Mouse (Mus musculus) activated CD4-positive, CD25-positive, alpha-beta regulatory T cell, adult 4 months (primary cell): ENCODE results near the gene Itprid1. TPM values are rescaled to one million over a fixed set of nuclear protein-coding genes. Genes with fewer than 3 reads are reported as not detected.

ENCODE experiments used
- ATAC-seq: one replicate; pipeline ENCODE4 v1.8.0; 2017
- polyA plus RNA-seq, 2 experiments: library from polyadenylated mRNA; unstranded; fragments of 100-300 nt; shearing (Covaris generic); gene quantifications; one replicate each; pipeline ENCODE4 v1.2.1; 2017

The Itprid1 gene
- not detected for polyA plus RNA-seq

DNA sequence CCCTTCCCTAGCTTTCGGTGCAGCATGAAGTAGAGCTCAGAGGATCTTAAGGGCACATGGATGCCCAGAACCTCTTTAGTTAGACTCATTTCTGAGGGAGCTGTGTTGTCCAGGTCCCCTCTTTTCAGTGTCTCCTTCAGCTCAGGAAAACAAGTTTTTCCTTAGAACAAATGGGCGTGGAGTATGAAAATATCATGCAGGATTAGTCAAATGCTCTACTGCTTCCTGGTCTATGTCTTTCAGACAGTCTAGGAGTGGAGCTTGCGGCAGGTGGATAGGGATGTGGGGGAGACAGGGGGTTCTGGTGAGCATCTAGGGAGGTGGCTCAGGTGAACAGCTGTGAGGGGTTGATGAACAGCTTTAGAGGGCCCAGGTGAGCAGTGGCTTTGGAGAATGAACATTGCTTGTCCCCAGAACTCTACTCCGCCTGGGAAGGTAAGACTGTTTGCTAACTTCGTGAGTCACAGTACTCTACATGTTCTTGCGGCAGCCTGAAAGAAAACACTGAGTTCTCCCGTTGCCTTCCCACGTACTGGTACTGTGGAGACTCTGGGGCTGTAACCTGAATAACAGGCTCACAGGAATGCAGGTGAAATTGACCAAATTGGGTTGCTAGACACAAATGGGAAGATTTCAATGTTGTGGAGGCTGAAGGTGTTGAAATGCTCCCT lies at the start of gene Itprid1:
Gene Itprid1 (plus strand): TSS at position 246 of the 671 bp plus-strand sequence.
- no peak for ATAC-seq

DNA sequence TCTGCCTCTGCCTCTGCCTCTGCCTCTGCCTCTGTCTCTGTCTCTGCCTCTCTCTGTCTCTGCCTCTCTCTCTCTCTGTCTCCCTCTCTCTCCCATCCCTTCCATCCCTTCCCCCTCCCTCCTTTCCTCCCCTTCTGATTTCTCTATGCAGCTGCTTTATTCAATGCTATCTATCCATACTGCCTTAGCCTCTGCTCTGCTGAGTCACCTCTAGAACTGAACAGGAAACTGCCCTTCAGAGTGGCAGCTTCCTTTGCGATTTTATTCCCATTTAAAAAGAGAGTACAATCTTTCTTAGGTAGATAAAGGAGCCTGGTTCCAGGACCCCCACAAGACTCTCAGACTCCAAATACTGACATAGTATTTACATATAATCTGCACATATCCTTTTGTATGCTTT lies 47.1 kb upstream of the Itprid1 start:
- no peak for ATAC-seq

DNA sequence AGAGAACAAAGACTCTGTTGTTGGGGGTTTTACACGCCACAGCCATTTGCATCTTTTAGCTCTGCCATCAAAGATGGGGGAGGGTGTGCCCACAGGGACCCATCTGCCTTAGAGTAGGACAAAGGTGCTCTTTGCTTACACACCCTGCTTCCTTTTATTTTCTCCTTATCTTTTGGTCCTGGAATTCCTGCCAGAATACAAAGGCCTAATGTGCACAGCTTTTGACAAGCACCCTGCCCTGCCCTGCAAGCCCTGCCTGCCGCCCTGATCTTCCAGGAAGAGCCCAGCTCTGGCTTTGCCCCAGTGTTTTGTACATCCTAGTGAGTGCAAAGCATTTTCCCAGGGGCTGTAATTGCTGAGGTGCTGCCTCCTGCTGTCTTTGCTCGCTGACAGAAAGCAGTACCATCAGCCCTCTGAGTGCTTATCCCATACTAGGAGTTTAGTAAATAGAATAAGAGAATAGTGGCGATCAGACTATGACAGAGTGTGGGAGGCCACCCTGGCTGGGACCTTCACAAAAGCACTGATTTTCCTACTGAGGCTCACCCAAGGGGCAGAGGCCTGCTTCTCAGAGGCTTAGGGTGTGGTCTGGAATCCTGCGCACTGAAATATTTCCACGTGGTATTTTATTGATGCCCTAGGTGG lies 44.7 kb upstream of the Itprid1 start:
- no peak for ATAC-seq

DNA sequence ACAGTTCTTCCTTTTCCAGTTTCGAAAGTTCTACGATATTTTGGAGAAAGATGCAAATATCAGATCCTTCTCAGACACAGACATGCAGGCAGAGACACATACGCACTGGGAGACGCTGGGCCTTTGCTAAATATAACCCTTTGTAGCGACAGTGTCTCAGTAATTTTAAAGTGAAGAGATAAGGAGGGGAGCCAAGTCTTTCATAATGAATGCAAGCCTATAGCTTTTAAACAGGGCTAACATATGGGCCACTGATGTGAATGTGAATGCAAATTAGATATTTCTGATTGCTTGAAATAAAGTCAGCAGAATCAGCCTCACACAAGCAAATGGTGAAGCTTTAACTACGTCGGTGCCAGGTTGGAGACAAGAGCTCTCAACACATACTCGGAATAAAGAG lies 44.2 kb upstream of the Itprid1 start:
- no peak for ATAC-seq

DNA sequence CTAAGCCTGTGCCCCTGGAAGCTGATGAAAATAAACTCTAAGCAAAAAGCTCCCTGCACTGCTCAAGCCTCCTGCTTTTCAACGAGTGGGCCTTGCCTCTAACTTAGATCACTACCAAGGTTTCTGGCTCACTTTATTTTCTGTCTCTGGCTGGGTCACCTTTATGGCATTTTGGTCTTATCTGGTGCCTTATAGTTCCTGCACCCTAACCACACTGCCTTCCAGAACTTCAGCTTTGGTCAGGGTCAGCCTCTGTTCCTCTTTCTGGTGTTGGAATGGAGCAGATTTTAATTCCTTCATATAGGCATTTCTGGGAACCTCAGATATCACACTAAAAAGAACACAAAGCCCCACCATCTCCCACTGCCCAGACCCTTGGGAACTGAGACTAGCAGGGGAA lies 34.0 kb upstream of the Itprid1 start:
- no peak for ATAC-seq

DNA sequence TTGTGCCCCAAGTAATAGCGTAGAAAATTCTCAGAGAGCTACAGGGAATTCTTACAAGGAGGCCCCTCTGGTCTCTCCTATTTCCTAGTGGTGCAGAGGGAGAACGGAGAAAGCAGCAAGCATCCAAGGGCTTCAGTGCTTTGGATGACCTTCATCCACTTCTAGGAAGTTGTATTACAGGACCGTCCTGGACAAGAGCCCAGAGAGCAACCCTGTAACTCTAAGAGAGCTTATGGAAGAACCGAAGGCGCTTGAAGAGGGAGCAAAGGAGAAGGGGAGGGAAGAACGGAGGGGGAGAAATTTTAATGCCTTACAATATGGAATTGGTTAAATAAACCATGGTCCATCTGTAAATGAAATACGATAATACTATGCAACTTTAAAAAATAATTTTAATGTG lies 33.3 kb upstream of the Itprid1 start:
- ATAC-seq: no peak

DNA sequence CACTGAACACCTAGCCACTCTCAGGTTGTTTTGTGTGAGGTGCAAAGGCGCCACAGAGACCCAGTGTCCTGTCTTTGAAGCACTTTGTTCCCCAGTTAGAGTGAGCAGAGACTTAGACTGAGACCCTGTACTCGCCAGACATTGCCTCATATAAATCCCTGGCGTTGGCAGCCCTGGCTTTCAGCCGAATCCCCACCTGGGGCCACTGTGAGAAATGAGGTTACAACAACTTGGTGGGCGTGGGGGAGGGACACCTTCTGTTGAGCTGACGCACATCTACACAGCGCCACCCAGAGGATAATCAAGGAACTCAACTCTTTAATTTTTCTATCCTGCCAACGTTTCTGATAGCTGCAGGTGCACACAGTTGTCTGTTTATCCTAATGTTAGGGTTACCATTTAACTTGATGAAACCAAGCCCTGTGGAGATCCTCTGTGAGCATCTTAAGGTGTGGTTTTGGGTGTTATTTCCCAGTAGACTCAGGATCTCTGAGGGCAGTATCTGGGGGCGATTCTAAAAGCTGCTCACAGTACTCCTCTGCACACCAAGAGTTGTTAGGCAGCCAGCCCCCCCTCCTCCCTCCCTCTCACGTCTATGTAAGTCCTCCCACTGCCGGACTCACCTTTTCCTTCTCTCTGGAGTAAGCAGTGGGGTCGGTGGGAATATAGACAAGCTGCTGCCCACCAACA lies 32.6 kb upstream of the Itprid1 start:
- ATAC-seq: no peak

DNA sequence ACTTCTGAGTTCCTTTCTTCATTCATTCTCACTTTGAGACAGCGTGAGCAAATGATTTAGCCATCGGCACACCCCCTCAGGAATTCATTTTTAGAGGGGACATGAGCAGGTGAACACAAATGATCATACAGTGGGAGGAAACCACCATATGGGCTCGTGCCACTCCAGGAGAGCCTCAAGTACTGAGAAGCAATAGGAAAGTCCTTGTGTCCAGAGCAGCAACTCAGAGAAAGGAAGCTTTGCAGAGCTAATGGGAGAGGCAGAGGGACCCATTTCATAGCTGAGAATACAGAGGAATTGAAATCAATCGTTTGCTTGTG lies 32.1 kb upstream of the Itprid1 start:
- ATAC-seq: no peak

DNA sequence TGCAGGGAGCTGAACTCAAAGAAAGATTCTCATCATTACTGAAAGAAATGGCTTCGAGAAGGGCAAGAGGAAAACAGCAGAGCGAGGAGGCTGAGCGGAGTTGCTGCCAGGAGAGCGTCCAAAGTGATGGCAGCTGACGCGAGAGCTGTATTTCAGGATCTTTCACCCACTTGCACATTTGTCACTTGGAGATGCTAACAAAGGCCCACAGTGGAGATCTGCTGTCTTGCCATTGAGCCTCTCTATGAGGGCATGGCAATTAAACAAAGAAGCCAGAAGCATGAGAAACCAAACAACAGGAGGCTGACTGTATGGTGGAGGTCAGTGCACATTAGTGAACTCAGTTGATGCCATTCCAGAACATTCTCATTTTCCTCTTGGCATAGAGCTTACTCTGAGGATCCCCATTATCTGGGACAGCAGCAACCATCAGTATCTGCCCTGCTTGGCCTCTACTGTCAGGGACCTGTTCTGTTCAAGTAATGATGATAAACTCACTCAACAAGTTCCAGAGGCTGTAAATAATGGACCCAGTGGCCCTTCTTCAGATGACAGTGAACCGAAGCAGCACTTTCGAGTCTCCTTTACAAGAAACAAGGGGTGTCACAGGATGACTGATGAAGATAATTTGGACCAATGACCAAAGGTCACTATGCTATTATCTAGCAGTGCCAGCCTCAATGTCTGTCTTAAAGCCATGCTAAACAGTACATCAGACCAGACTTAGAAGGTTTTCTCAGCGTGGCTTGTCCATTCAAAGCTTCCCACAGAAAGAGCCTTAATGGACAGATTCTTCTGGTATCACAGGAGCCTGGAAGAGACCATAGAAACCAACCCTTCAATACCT lies 31.2 kb upstream of the Itprid1 start:
- no peak for ATAC-seq

DNA sequence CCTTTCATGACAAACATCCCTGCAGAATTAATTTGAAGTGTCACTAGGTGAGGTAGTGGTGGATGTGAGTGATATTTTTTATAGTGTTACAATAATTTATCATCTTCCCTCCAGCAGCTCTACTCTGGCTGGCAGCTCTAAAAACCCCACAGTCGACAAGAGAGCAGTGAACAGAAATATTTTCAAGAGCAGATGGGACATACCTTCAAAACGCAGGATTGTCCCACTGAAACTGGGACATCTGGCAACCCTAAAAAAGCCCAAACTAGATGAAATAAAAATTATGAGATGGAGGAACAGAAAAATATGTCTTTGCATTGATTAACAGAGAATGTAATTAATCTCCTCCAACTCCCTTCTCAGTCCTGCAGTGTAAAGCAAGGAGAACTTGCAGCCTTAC lies 30.2 kb upstream of the Itprid1 start:
- ATAC-seq: no peak

DNA sequence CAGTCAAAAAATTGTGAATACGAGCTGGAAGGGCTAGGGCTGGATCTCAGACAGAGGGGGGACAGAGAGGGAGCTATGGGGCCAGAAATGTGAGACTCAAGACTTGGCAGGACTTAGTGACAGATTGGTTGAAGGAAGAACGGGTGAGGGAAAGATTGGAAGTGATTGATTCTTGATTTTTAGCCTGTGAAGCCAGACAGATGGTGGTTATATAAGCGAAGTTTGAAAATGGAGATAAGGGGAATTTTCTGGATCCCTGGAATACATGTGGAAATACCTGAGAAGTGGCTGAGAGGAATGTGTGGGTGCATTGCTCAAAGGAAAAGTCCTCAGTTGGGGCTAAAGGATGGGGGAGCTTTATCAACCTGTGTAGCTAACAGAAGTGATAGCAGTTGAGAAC lies 28.0 kb upstream of the Itprid1 start:
- ATAC-seq: no peak

DNA sequence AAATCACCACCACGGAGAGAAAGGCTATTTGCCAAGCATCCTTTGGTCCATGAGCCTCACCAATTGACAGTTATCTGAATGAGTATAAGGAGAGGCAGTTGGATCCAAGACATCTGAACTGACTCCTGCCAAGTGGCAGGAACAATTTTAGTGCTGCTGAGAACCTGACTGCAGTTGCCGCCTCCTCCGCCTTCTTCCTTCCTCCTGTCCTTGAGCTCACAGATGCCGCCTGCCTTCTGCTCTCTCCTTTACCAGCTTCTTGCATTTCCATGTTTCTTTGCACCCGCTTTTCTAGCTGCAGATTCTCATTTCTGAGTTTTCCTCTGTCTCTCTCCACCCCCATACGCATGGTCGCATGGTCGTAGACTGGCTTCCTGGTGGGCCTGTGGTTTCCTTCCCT lies 25.5 kb upstream of the Itprid1 start:
- ATAC-seq: no peak

DNA sequence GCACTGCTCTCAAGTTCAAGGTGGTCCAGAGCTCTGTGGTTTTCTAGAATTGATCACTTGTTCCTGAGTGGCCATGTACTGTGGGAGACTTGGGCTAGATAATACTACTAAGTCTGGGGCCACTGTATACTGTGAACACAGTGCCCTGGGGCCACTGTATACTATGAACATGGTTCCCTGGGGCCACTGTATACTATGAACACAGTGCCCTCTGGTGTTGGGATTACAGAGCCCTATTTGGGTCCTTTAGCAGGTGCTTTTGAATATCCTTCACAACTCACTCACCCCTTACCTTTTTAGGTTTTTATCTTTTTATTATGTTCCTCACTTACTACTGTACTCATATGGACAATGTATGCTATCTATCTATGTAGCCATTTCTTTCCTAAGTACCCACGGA lies 24.3 kb upstream of the Itprid1 start:
- no peak for ATAC-seq

DNA sequence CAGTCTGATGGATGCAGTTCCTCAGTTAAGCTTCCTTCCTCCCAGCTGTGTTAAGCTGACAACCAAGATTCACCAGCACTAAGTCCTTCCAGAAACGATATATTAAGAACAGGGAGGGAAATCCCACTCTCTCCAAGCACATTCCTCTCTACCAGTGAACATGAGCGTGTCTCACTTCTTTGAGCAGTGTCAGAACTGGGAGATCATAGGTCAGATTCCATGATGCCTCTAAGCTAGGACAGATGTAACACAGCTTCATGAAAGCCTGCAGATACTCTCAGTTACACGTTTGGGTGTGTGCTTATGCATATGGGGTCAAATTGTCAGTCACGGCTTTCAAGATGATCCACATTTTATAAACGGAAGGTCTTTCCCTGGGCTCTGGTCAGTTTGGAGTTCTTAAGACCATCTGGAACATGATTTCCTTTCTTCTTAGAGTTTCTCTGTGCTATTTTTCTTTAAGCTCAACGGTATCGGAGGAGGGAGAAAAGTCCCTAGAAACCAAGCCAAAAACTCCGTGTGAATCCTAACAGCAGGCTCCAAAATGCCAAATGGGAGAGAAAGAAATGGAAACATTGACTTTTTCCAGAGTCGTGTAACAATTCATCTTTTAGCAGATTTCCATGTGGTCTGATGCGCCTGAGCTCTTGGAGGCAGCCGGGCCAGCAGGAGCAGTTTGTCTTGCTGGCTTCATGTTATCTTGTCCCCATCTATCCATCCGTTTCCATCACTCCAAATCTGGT lies 22.3 kb upstream of the Itprid1 start:
- ATAC-seq: no peak

DNA sequence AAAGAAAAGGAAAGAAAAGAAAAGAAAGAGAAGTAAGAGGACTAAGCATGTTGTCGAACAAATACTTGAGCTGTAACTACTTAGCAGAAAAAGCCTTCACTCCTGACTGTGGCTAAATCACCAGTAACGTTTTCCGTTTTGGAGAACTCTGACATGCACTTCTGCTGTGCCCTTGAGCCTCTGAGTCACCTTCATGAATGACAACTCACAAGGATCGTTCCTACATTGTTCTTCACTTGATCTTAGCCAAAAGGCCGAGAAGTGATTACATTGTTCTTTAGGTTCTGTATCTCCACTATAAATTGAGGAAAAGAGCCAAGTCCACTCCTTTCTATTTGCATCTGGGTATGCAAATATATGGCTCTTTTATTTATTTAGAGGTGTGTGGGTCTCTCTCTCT lies 19.8 kb upstream of the Itprid1 start:
- no peak for ATAC-seq

DNA sequence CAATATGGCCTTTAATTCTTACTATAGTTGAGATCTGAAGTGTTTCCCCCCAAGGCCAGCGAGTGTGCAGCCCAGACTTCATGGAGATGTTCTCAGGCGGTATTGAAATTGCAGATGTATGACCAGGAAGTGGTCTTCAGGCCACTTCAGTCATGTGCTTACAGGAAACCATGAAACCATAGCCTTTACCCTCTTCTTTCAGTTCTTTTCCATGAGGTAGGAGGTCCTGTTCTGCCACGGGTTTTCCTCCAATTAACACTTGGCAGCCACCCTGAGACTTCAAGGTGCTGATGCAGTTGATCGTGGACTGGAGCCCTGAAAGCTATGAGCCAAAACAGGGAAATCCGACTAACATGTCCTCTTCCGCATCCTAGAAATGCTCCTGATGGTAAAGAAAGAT lies 7.0 kb upstream of the Itprid1 start:
- no peak for ATAC-seq

DNA sequence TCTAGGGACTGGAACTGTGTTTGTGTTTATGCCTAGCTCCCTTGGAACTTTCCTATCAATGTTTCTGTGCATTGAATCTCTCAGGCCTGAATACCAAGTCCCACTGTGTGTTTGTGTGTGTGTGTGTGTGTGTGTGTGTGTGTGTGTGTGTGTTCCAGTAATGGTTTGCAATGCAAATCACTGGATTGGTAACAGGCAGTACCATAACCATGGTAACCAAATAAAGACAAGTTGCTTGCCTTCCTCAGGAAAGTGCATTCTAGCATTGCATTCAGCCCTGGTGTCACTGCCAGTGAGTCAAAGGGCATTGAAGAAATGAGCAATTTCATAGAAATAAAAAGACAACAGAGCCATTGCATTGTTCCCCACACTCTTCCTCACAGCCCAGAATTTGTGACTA lies 15.9 kb downstream of the Itprid1 start:
- ATAC-seq: no peak

DNA sequence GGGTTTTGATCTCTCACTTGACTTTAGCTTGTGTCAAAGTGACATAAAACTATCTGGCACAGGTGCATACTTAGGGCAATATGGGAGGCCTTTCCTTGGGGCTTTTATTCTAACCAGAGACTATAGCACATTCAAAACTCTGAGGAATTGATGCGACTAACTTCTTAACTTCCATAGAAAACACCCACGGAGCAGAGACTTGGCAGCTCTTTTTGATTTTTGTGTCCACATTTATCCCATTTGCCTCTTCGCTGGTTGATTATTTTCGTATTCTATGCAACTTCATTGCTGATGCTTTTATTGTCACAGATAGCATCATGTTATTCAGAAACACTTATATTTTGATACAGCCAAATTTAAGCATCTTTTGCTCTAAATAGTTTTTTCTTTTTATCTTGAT lies 19.4 kb downstream of the Itprid1 start:
- no peak for ATAC-seq

DNA sequence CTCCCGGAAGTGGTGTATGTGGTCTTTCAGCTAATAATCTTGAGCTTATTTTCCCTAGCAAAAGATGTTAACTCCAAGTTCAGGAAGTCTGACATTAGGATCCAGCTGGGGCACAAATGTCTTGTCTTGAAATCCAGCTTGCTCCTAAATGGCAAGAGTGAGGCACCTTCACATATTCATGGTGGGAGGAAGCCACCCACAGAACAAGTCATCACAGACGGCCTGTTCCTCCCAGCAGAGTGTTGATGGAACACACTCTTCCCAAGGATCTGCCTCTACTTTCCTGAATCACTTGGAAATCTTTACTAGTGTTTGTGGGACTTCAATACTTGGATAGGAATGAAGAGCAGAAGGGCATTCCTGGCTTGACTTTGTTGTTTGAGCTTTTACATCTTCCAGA lies 28.5 kb downstream of the Itprid1 start:
- ATAC-seq: no peak

DNA sequence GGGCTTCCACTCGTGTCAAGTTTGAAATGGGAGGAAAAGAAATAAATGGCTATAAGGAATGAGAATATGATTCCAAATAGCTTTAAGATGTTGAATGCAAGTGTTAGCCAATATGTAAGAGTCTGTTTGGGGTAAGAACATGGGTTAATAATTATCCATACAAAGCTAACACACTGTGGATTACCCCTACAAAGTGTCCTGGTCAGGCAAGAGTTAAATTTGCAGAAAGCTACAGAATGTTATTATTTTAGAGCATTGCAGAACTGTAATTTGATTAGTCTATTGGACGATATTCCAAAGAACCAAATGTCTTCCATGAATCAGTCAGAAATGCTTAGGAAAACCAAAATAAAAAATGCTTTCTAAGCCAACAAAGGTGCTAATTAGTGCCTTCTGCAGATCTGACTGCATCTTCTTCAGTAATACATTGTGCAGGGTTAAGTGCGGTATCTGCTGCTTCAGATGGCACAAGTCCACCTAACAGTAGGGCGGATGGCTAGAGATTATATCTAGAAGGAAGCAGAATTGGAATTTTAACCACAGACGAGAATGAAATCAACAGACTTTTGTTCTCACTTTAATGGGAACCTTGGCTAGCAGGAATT lies 42.8 kb downstream of the Itprid1 start:
- ATAC-seq: no peak

DNA sequence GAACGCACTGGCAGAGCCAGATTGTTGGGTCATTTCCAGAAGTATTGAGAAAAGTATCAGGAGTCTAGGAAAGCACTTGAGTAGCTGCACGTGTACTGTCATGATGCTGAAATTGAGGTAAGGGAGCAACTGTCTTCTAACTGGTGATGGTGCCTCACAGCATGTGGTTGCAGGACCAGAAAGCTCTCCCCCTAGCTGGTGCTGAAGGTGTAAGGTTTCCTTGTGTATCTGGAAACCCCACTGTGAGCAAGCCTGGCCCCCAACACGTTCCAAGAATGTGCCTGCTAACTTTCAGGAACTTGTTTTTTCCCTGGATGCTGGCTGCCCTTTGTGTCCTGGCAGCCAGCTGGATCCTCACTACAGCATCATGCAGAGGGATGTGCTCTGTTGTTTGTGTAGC lies 44.2 kb downstream of the Itprid1 start:
- no peak for ATAC-seq

DNA sequence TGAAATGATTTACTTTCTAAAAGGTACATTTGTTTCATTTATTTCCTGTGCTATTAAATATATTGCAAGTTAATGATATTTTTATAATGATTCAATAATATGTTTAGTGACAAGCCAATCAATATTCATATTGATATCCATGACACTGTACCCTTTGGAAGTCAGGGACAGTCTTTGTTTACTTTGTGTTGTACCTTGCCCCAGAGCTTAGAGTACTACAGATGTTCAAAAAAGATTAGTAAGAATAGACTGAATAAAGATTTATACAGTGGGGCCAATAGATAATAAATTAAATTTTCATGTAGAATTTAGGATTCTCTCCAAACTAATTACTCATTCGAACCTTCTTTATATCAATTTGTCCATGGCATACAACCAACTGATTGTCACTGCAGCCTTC lies 50.9 kb downstream of the Itprid1 start:
- ATAC-seq: no peak
